Mouse (Mus musculus) small intestine, adult 2 months (tissue): ENCODE measurements around the gene Sec22b.

Source experiments
- CTCF ChIP-seq: fragments of 200-500 bp; IDR thresholded peaks from 2 replicates; pipeline ENCODE4 v1.5.1; 2012; ENCODE audit warnings: low read depth, mild to moderate bottlenecking, control low read depth, inconsistent platforms, low read length, moderate library complexity, mixed read lengths; ENCODE audit not compliant: insufficient replicate concordance, insufficient read length; ENCODE audit errors: extremely low read depth
- POLR2A ChIP-seq: fragments of 200-500 bp; IDR thresholded peaks from 2 replicates; pipeline ENCODE4 v1.6.1; 2012; ENCODE audit warnings: low read depth, mild to moderate bottlenecking, control low read depth, inconsistent platforms, low read length, moderate library complexity

GRCm38 (mm10) chr3:97942260-97942950 lies 41.4 kb downstream of the Sec22b start:
- no peak for TF ChIP-seq CTCF
- no peak for TF ChIP-seq POLR2A
